Mouse (Mus musculus): ENCODE results near the gene Bcar3.

Bcar3 gene

DNA sequence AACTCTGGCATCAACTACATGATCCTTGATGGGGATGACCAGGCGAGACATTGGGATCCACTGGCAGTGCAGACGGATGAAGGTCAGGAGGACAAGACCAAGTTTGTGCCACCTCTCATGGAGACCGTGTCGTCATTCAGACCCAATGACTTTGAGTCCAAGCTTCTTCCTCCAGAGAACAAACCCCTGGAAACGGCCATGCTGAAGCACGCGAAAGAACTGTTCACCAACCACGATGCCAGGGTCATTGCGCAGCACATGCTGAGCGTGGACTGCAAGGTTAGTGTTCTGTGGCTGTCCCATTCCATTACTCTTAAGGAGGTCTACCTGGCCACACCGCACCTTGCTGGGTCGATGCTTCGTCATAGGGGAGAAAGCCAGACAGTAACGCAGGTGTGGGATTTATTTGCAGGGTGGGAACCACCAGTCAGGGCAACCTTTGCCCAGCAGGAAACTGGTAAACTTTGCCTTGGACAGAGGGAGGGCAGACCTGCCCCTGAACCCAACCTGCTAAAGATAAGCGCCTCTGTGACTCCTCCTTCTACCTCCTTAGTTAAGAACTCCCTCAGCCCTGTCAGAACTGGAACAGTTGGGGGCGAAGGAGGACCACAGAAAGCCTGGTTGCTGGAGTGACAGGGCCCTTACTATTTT lies 218.9 kb downstream of the Bcar3 start:
- no peak for DNase-seq (ENCODE audit: low spot score in 2 of 2)

GRCm38 (mm10) chr3:122515568-122516326 lies 221.8 kb downstream of the Bcar3 start:
- DNase-seq (ENCODE audit: low spot score in 2 of 2), result no peak

DNA sequence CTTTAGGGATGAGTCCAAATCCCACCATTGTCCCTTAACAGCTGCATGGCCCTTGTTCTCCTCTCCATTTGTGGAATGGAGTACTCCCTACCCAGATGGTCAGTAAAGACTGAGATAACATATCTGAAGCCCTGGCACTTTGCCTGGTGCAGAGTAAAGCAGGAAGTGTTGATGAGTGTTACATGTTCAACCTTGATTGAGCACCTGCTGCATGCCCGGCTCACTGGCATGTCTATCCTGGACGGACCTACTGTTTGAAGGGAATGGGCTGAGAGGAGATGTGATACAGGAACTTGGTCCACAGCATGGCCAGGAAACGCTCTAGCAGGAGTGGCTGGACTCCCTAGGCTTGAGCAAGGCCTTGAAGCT lies 222.4 kb downstream of the Bcar3 start:
- DNase-seq (ENCODE audit: low spot score in 2 of 2), result no peak

GRCm38 (mm10) chr3:122517726-122518125 lies 223.8 kb downstream of the Bcar3 start:
- no peak for DNase-seq (ENCODE audit: low spot score in 2 of 2)

DNA sequence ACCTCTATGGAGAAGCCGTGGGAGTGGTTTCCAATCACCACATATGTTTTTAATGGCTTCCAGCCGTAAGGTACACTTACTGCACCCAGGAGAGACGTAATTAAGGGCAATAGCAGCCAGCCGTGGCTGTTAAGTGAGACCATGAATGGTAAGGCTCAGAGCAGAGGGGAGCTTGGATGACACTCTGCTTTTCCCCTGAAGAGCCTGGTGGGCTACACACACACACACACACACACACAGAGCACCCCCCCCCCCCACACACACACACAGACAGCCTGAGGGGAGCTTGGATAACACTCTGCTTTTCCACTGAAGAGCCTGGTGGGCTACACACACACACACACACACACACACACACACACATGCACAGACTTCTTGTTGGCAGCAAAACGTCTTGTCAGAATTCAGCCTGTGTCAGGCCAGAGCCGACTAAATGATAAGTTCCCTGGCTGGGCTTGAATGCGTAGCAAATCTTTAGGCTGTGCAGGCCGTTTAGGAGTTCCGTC lies 224.3 kb downstream of the Bcar3 start:
- DNase-seq (ENCODE audit: low spot score in 2 of 2), result no peak

DNA sequence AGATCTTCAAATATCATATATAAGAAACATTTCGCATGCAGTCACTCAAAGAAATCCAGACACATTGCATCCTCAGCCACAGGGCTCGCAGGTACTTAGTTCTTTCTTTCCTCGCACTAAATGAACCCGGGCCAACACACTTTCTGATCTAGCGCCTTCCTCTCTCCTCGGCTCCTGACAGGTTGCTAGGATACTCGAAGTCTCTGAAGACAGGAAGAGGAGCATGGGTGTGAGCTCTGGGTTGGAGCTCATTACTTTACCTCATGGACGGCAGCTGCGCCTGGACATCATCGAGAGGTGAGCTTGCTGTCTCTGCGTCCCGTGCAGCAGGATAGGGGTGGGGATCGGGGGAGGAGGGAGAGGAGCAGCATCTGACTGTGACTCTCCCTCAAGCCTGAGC lies 225.1 kb downstream of the Bcar3 start:
- no peak for DNase-seq (ENCODE audit: low spot score in 2 of 2)

GRCm38 (mm10) chr3:122520365-122520764 lies 226.4 kb downstream of the Bcar3 start:
- DNase-seq (ENCODE audit: low spot score in 2 of 2), result no peak

DNA sequence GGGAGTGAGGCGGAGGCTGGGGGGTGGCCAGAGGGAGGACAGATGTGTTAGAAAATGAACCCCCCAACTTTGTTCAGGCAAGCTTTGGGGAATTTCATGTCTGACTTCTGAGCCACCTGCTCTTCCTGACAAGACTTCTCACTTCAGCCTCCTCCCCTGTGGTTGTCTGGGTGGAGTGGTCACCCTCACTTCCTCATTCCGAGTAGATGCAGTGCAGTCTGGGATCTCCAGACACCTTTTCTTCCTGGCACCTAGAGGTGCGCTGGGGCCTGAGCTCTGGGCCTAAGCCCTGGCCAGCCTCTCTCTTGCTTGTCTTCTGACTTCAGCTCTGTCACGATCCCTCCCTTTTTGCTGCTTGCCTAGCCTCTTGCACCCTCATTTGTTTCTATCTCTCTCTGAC lies 226.9 kb downstream of the Bcar3 start:
- DNase-seq (ENCODE audit: low spot score in 2 of 2), result no peak

DNA sequence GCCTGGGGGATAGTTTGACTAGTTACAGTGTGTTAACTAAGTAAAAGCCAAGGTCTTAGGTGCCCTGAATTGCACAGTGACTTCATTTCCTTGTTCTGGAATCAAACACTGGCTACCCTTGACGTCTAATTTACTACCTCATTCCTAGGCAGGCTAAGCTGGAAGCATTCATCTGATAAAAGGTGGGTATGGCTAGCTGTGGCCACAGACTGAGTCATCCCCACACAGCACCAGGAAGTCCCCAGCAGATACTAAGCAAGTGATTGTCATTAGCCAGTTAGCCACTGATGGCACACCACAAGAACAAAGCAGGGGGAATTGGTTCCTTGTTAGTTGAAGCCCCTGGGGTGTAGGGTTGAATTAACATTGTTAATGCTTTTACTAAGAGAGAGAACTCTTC lies 227.4 kb downstream of the Bcar3 start:
- DNase-seq (ENCODE audit: low spot score in 2 of 2), result no peak

- DNase-seq (ENCODE audit: low spot score in 2 of 2), result no peak
Measured at GRCm38 (mm10) chr3:122528477-122528876, 234.5 kb downstream of the Bcar3 start.

GRCm38 (mm10) chr3:122535938-122536703 lies 242.2 kb downstream of the Bcar3 start:
- DNase-seq (ENCODE audit: low spot score in 2 of 2), result no peak

DNA sequence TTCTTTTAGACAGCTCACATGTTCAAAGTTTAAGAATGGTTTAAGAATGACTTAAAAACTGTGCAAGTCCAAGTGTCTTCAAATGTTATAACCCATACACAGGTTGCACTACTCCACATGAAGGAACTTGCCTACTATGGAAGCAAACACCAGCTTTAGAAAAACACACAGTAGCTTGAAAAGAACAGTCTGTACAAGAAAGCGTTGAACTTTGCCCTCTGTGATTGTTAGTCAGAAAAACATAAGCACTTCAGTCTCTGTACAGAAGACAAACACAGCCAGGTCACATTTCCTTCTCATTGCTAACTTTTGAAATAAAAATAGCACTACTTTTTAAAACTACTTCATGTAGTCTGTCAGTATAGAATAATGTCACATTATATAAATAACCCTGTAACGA lies 244.9 kb downstream of the Bcar3 start:
- no peak for DNase-seq (ENCODE audit: low spot score in 2 of 2)

DNA sequence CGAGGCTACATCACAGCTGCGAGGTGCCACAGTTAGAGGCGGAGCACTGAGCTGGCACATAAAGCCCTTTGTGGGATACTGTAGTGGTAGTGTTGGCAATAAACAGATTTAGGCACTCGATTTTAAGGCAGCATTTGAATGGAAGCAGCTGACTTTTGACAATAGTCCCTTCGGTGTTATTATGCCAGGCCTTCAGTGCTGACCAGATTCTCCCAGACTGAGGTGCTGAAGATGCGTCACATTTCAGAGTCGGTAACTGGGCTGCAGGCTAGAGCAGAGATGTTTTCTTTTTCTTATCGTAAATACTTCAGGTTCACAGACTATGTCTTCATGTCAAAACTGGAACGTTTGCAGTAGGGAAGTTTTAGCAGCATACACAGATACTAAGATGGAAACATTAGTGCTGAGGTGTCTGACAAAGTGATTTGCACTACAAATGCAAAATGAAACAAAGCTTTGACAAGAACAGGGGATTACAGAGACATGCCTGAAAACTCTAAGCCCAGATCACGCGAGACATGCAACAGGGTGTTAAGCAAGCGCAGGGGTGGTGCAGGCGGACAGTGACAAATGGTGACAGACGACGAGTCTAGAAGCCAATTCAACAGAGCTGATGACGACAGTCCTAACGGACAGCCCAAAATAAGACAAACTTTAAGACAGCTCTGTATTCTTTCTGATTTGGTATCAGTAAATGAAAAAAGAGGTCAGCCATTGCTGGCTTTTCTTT lies 246.2 kb downstream of the Bcar3 start:
- no peak for DNase-seq (ENCODE audit: low spot score in 2 of 2)

GRCm38 (mm10) chr3:122540918-122541317 lies 247.0 kb downstream of the Bcar3 start:
- no peak for DNase-seq (ENCODE audit: low spot score in 2 of 2)

GRCm38 (mm10) chr3:122545346-122545745 lies 251.4 kb downstream of the Bcar3 start:
- no peak for DNase-seq (ENCODE audit: low spot score in 2 of 2)

GRCm38 (mm10) chr3:122547469-122547868 lies 253.5 kb downstream of the Bcar3 start:
- DNase-seq (ENCODE audit: low spot score in 2 of 2), result no peak

DNA sequence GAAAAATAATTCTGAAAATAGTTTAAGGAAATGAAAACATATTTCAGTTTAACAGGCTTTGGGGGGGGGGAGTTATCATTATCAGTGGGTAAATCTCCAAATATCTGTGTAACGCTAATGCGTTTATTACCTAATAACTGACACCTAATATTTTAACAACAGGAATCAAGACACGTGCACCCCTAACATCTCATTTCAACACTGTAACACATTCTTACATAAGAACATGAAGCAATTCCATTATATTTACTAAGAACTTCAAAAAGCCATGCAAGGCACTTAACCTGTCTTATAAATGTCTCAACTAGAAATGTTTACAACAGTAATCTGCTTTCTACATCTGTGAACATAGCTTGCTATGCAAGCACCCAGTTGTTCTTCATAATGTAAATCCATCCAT lies 257.2 kb downstream of the Bcar3 start:
- DNase-seq (ENCODE audit: low spot score in 2 of 2), result no peak

GRCm38 (mm10) chr3:122557766-122558165 lies 263.8 kb downstream of the Bcar3 start:
- no peak for DNase-seq (ENCODE audit: low spot score in 2 of 2)

GRCm38 (mm10) chr3:122565285-122565684 lies 271.3 kb downstream of the Bcar3 start:
- DNase-seq (ENCODE audit: low spot score in 2 of 2), result no peak

DNA sequence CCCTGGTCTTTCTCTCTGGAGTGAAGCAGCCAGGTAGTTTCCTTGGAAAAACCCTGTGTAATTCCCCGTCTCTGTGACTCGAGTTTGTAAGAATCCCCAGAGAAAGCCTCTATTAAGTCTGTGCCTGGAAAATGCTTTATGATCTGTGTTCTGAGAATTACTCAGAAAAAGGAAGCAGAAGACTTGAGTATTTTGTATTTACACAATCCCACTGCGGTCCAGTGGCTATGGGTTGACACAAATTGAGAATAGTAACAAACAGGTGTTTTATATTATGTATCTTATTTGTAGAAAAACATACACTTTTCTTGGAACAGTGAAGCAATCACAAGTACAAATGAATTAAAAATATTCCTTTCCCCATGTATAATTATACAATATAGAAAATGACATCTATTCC lies 272.2 kb downstream of the Bcar3 start:
- no peak for DNase-seq (ENCODE audit: low spot score in 2 of 2)

DNA sequence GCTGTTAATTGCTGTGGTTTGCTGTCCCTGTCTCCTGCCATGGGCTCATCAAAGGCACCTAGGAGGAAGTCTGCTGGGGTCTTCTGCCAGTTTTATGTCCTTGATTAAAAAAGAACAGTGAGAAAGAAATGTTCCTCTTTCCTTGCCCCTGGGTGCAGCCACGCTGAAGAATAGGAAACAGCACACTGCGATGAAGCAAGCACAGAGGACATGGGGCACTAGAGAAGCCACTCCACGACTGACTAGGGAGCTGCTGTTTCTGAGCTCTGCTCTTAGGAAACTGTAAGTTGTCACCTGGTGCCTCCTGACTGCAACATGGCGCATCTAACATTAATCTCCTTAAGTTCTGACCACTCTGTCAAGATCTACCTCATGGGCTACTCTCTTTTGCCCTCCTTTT lies 272.6 kb downstream of the Bcar3 start:
- DNase-seq (ENCODE audit: low spot score in 2 of 2), result no peak
